Mouse (Mus musculus) liver, postnatal 0 days (tissue): ENCODE measurements around the gene Naa30. TPM values are rescaled to one million over a fixed set of nuclear protein-coding genes. Genes with fewer than 3 reads are reported as not detected.

Experiments
- ATAC-seq: fragments of 200-750 bp; cut with Nextera tagmentation; 2 replicates; pipeline ENCODE4 v1.8.0; 2017; ENCODE audit warnings: mild to moderate bottlenecking, moderate library complexity
- DNase-seq: peaks from one replicate; pipeline ENCODE4 v3.0.0-alpha.2; 2016
- H3K27ac ChIP-seq: fragments of 300-500 bp; sonication (generic); 2 replicates; pipeline ENCODE4 v1.5.1; 2014; ENCODE audit warnings: antibody characterized with exemption, moderate library complexity, mild to moderate bottlenecking, low read depth
- H3K27me3 ChIP-seq: fragments of 300-500 bp; sonication (generic); 2 replicates; pipeline ENCODE4 v1.6.1; 2014; ENCODE audit warnings: low read length, control low read depth, mixed read lengths; ENCODE audit not compliant: insufficient read depth
- H3K36me3 ChIP-seq: fragments of 300-500 bp; sonication (generic); replicated peaks from 2 replicates; pipeline ENCODE4 v1.6.1; 2014; ENCODE audit warnings: mild to moderate bottlenecking, control low read depth, low read length, moderate library complexity, mixed read lengths; ENCODE audit not compliant: insufficient read depth
- H3K4me1 ChIP-seq: fragments of 300-500 bp; sonication (generic); 2 replicates; pipeline ENCODE4 v1.6.1; 2014; ENCODE audit warnings: antibody characterized with exemption, mild to moderate bottlenecking, control low read depth; ENCODE audit not compliant: insufficient read depth
- H3K4me2 ChIP-seq: fragments of 300-500 bp; sonication (generic); 2 replicates; pipeline ENCODE4 v1.6.1; 2014; ENCODE audit warnings: low read depth, mild to moderate bottlenecking, low read length, moderate library complexity, mixed read lengths
- H3K4me3 ChIP-seq: fragments of 300-500 bp; sonication (generic); 2 replicates; pipeline ENCODE4 v1.5.1; 2014; ENCODE audit warnings: low read depth, low read length
- H3K9ac ChIP-seq: fragments of 300-500 bp; sonication (generic); replicated peaks from 2 replicates; pipeline ENCODE4 v1.6.1; 2014; ENCODE audit warnings: mild to moderate bottlenecking, moderate library complexity
- H3K9me3 ChIP-seq: fragments of 300-500 bp; sonication (generic); 2 replicates; pipeline ENCODE4 v1.6.1; 2016; ENCODE audit warnings: mild to moderate bottlenecking, control low read depth, low read length, mixed read lengths
- CTCF ChIP-seq: sonication (generic); IDR thresholded peaks from 2 replicates; pipeline ENCODE4 v1.5.1; 2016; ENCODE audit warnings: antibody characterized with exemption, low read depth
- EP300 ChIP-seq: IDR thresholded peaks from 2 replicates; pipeline ENCODE4 v1.6.1; 2016; ENCODE audit warnings: antibody characterized with exemption, low read depth, mild to moderate bottlenecking
- WGBS: fragments of 180-500 bp; shearing (Covaris S2); extraction: QIAGEN DNeasy Blood & Tissue Kit; methylation state at CpG from one replicate; pipeline ENCODE4 v1.1.7; 2014; ENCODE audit not compliant: insufficient replicate concordance; 5-methylcytosine and 5-hydroxymethylcytosine counted together
- polyA plus RNA-seq: library from polyadenylated mRNA; unstranded; fragments of >200 nt; fragmentation: Nextera tagmentation; extraction: Ambion mirVana; gene quantifications from 2 replicates; pipeline ENCODE4 v1.2.1, GENCODE M21; 2015

Gene Naa30
- polyA plus RNA-seq, 1 experiment from 2014 or later: 3.4 TPM

GRCm38 (mm10) chr14:49153801-49154200, 18.2 kb upstream of the Naa30 start:
- no peaks in the 10 kb centered on the region for H3K9me3 ChIP-seq
- WGBS: 25% methylated on average over 7 of the region's 7 CpGs
- no peak overlapping the region for H3K9ac ChIP-seq
- ATAC-seq (no peak), DNase-seq (peak; percentile 79)
- no peaks in the 10 kb centered on the region for H3K27me3 ChIP-seq
- no peak overlapping the region for H3K4me3 ChIP-seq
- no peak overlapping the region for H3K4me2 ChIP-seq
- no peak overlapping the region for H3K27ac ChIP-seq
- no peaks in the 10 kb centered on the region for H3K36me3 ChIP-seq
- TF ChIP-seq CTCF (peak; percentile 86), EP300 (no peak)
- no peaks in the 10 kb centered on the region for H3K4me1 ChIP-seq

- DNase-seq (no peak), ATAC-seq (no peak)
- Histone ChIP-seq H3K4me2 (no peak overlapping the region), H3K27me3 (no peaks in the 10 kb centered on the region), H3K9ac (no peak overlapping the region), H3K36me3 (no peaks in the 10 kb centered on the region), H3K4me1 (no peaks in the 10 kb centered on the region), H3K4me3 (no peak overlapping the region), H3K9me3 (no peaks in the 10 kb centered on the region), H3K27ac (no peak overlapping the region)
- TF ChIP-seq EP300: no peak
- no peak for TF ChIP-seq CTCF
- WGBS: 48% methylated on average over 5 of the region's 5 CpGs
Measured at GRCm38 (mm10) chr14:49155572-49155971, 16.5 kb upstream of the Naa30 start.

- H3K4me3 ChIP-seq: no peak overlapping the region
- ATAC-seq: no peak
- H3K27me3 ChIP-seq: no peaks in the 10 kb centered on the region
- H3K4me1 ChIP-seq: no peaks in the 10 kb centered on the region
- H3K4me2 ChIP-seq: no peak overlapping the region
- no peak for DNase-seq
- no peaks in the 10 kb centered on the region for H3K9me3 ChIP-seq
- no peak for TF ChIP-seq CTCF
- no peak for TF ChIP-seq EP300
- H3K36me3 ChIP-seq: no peaks in the 10 kb centered on the region
- H3K9ac ChIP-seq: no peak overlapping the region
- 76% methylated on average over 16 of the region's 16 CpGs for WGBS
- H3K27ac ChIP-seq: no peak overlapping the region
Measured at GRCm38 (mm10) chr14:49158143-49158925, 13.7 kb upstream of the Naa30 start.

GRCm38 (mm10) chr14:49171286-49171685, 740 bp upstream of the Naa30 start:
- 25% methylated on average over 8 of the region's 8 CpGs for WGBS
- TF ChIP-seq CTCF (no peak), EP300 (no peak)

GRCm38 (mm10) chr14:49172582-49172988, 559 bp downstream of the Naa30 start:
- under 1% methylated on average over 26 of the region's 46 CpGs for WGBS
- peak overlapping the region; percentile 91 for H3K27ac ChIP-seq
- peak overlapping the region; percentile 98 for H3K9ac ChIP-seq
- H3K36me3 ChIP-seq: no peaks in the 10 kb centered on the region
- peak; percentile 71 for DNase-seq
- no peaks in the 10 kb centered on the region for H3K27me3 ChIP-seq
- H3K9me3 ChIP-seq: no peaks in the 10 kb centered on the region
- H3K4me1 ChIP-seq: peaks cover 14% of the 10 kb centered on the region
- peak overlapping the region; percentile 96 for H3K4me2 ChIP-seq
- TF ChIP-seq EP300: no peak
- TF ChIP-seq CTCF: no peak
- H3K4me3 ChIP-seq: peak overlapping the region; percentile 89
- ATAC-seq: peak; percentile 72

More at GRCm38 (mm10) chr14:49171286-49171685, 740 bp upstream of the Naa30 start:
- Histone ChIP-seq H3K9ac (peak overlapping the region; percentile 98), H3K27ac (peak overlapping the region; percentile 91), H3K27me3 (no peaks in the 10 kb centered on the region), H3K36me3 (no peaks in the 10 kb centered on the region), H3K4me3 (peak overlapping the region; percentile 89), H3K4me1 (peaks cover 14% of the 10 kb centered on the region), H3K9me3 (no peaks in the 10 kb centered on the region), H3K4me2 (peak overlapping the region; percentile 96)
- DNase-seq (peak; percentile 15), ATAC-seq (peak; percentile 38)

- peak overlapping the region; percentile 91; the same call in 1 of the 2 replicates for H3K27ac ChIP-seq
- 41% methylated on average over 16 of the region's 16 CpGs for WGBS
- peak overlapping the region; percentile 96 for H3K4me2 ChIP-seq
- peak overlapping the region; percentile 89 for H3K4me3 ChIP-seq
- no peaks in the 10 kb centered on the region for H3K9me3 ChIP-seq
- H3K27me3 ChIP-seq: no peaks in the 10 kb centered on the region
- peak overlapping the region; percentile 98 for H3K9ac ChIP-seq
- H3K4me1 ChIP-seq: peaks cover 14% of the 10 kb centered on the region
- TF ChIP-seq EP300: no peak
- no peak for TF ChIP-seq CTCF
- DNase-seq (peak; percentile 16), ATAC-seq (no peak)
- H3K36me3 ChIP-seq: peaks cover 5% of the 10 kb centered on the region; the same call in 1 of the 2 replicates
Measured at GRCm38 (mm10) chr14:49173290-49174135, 1.5 kb downstream of the Naa30 start.
